Mouse (Mus musculus) kidney, embryonic 14.5 days (tissue): Measurements from ENCODE around the gene Nell2. TPM values are rescaled to one million over a fixed set of nuclear protein-coding genes. Genes with fewer than 3 reads are reported as not detected.

Experiments used
- ATAC-seq: fragments of 200-750 bp; cut with Nextera tagmentation; 2 replicates; pipeline ENCODE4 v1.8.0; 2017; ENCODE audit warnings: moderate number of reproducible peaks, mild to moderate bottlenecking, moderate TSS enrichment, moderate library complexity; ENCODE audit not compliant: low FRiP score, low TSS enrichment
- H3K27ac ChIP-seq: fragments of 300-500 bp; sonication (generic); 2 replicates; pipeline ENCODE4 v1.5.1; 2014; ENCODE audit warnings: low read depth, mild to moderate bottlenecking, low read length, moderate library complexity, mixed read lengths
- H3K27me3 ChIP-seq: fragments of 300-500 bp; sonication (generic); 2 replicates; pipeline ENCODE4 v1.6.1; 2014; ENCODE audit warnings: mild to moderate bottlenecking, low read length; ENCODE audit not compliant: control insufficient read depth, insufficient read depth
- H3K36me3 ChIP-seq: fragments of 300-500 bp; sonication (generic); 2 replicates; pipeline ENCODE4 v1.6.1; 2014; ENCODE audit warnings: low read length, mixed read lengths; ENCODE audit not compliant: control insufficient read depth, insufficient read depth
- H3K4me1 ChIP-seq: fragments of 300-500 bp; sonication (generic); 2 replicates; pipeline ENCODE4 v1.6.1; 2014; ENCODE audit warnings: low read length, mixed read lengths; ENCODE audit not compliant: control insufficient read depth, insufficient read depth
- H3K4me2 ChIP-seq: fragments of 300-500 bp; sonication (generic); replicated peaks from 2 replicates; pipeline ENCODE4 v1.6.1; 2014; ENCODE audit warnings: low read depth, mild to moderate bottlenecking, low read length
- H3K4me3 ChIP-seq: fragments of 300-500 bp; sonication (generic); 2 replicates; pipeline ENCODE4 v1.5.1; 2014; ENCODE audit warnings: mild to moderate bottlenecking, low read length
- H3K9ac ChIP-seq: fragments of 300-500 bp; sonication (generic); 2 replicates; pipeline ENCODE4 v1.6.1; 2014; ENCODE audit warnings: low read depth, mild to moderate bottlenecking, low read length, moderate library complexity
- H3K9me3 ChIP-seq: fragments of 300-500 bp; sonication (generic); 2 replicates; pipeline ENCODE4 v1.6.1; 2016; ENCODE audit warnings: low read length; ENCODE audit not compliant: control insufficient read depth
- WGBS: fragments of 180-500 bp; shearing (Covaris S2); extraction: QIAGEN DNeasy Blood & Tissue Kit; methylation state at CpG from one replicate; pipeline ENCODE4 v1.1.7; 2014; 5-methylcytosine and 5-hydroxymethylcytosine counted together
- polyA plus RNA-seq: library from polyadenylated mRNA; unstranded; fragments of >200 nt; fragmentation: Nextera tagmentation; extraction: Ambion mirVana; gene quantifications from 2 replicates; pipeline ENCODE4 v1.2.1, GENCODE M21; 2014

Gene Nell2
- polyA plus RNA-seq, 1 experiment from 2014 or later: 11.2 TPM

DNA sequence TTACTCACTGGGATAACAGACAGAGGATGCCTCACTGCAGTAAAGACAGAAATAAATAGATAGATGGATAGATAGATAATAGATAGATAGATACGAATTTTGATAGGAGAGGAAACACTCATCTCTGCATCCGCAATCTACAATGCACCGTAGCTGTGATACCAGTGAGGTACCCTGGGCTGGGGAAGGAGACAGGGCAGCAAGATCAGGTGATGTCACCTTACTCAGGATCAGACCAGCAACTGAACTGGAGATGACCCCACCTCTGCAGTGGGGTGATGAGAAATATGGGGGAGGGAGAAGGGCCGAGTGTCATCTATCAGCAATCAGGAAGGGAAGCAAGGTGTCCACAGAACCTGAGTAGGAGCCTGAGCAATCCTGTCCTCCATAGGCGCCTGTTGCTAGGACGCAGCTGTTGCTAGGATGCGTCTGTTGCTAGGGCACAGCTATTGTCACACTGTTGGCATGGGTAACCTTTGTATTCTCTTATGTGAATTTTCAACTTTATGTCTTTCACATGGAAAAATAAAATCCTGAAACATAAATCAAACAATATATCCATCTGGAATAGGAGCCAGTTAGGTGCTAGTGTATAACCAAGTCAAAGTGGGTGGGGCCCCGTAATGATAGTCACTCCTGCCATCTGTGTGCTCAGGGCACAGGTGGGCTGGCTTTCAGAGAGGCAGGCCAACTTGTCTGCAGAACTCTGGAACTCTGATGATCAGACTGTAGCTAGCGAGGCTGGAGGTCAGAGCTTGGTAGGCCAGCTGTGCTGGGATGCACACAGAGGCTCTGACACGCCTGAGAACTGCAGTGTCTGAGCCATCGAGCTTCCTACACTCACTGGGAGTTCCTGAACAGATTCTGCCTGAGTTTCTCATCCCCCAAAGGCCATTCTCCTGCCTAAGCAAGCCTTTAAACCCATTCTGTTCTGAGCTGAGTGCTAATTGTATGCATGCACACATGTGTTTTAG lies 193.7 kb downstream of the Nell2 start:
- H3K9me3 ChIP-seq: no peaks in the 10 kb centered on the region
- H3K36me3 ChIP-seq: no peaks in the 10 kb centered on the region
- H3K4me3 ChIP-seq: no peak overlapping the region
- H3K4me2 ChIP-seq: no peak overlapping the region
- H3K9ac ChIP-seq: no peak overlapping the region
- no peaks in the 10 kb centered on the region for H3K4me1 ChIP-seq
- no peaks in the 10 kb centered on the region for H3K27me3 ChIP-seq
- ATAC-seq: no peak
- no peak overlapping the region for H3K27ac ChIP-seq
- WGBS: 86% methylated on average over 11 of the region's 11 CpGs

DNA sequence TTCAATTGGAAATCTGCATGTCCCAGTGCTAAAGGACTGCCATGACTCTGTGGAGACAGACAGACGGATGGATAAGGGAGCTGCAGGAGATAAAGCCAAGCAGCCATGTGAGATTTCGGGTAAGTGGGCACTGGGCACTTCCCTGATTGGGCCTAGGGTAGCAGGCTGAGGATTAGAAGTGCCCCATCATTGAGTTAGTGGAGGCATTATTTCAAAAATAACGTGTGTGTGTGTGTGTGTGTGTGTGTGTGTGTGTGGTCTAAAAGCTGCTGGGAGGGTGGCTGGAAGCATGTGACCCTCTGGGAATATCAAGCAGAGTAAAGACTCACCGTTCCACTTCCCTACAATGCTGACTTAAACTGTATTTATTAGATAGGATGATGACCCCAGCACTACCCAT lies 195.1 kb downstream of the Nell2 start:
- 66% methylated on average over 4 of the region's 4 CpGs for WGBS
- H3K4me3 ChIP-seq: no peak overlapping the region
- no peak overlapping the region for H3K27ac ChIP-seq
- no peaks in the 10 kb centered on the region for H3K27me3 ChIP-seq
- H3K9ac ChIP-seq: no peak overlapping the region
- no peak for ATAC-seq
- no peak overlapping the region for H3K4me2 ChIP-seq
- H3K36me3 ChIP-seq: no peaks in the 10 kb centered on the region
- no peaks in the 10 kb centered on the region for H3K9me3 ChIP-seq
- H3K4me1 ChIP-seq: no peaks in the 10 kb centered on the region

DNA sequence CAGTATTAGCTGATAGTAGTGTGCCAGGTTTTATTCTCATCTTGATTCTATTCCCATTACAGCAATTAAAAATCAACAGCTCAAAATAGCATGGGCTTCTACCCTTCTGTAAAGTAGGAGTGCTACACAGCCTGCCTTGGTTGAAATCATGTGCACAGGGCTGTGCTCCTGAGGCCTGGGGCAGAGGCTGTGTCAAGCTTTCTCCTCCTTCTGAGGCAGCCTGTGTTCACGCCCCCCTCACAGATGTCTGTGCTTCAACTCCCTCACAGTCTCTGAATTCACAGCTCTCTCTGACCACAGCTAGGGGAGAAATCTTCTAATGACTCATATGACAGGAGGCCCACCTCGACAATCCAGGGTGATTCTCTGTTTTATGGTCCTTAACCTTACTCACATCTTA lies 197.4 kb downstream of the Nell2 start:
- no peak overlapping the region for H3K27ac ChIP-seq
- no peaks in the 10 kb centered on the region for H3K4me1 ChIP-seq
- H3K9ac ChIP-seq: no peak overlapping the region
- no peaks in the 10 kb centered on the region for H3K27me3 ChIP-seq
- ATAC-seq: no peak
- no peaks in the 10 kb centered on the region for H3K36me3 ChIP-seq
- H3K9me3 ChIP-seq: no peaks in the 10 kb centered on the region
- H3K4me2 ChIP-seq: no peak overlapping the region
- no peak overlapping the region for H3K4me3 ChIP-seq
- WGBS: 33% methylated on average over 2 of the region's 2 CpGs

DNA sequence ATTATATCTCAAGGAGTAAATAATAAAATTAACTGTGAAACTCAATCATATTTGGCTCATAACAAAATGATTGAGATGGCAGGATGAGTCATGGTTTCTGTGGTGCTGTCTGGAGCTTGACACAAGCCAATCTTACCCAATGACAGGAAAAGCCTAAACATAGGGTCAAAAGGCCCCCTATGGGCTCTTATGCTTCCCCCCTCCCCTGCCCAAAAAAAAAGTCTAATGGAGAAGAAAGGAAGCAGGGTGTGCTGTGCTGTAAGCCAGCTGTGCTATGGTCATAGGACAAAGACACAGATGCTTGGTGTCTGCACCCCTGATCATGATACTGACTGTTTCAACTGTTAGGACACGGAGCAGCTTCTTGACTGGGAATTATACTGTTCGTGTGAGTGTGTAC lies 205.6 kb downstream of the Nell2 start:
- Histone ChIP-seq H3K27ac (no peak overlapping the region), H3K4me1 (no peaks in the 10 kb centered on the region), H3K9ac (no peak overlapping the region), H3K4me3 (no peak overlapping the region), H3K4me2 (no peak overlapping the region), H3K36me3 (no peaks in the 10 kb centered on the region), H3K9me3 (no peaks in the 10 kb centered on the region), H3K27me3 (no peaks in the 10 kb centered on the region)
- 97% methylated on average over 2 of the region's 2 CpGs for WGBS
- no peak for ATAC-seq

DNA sequence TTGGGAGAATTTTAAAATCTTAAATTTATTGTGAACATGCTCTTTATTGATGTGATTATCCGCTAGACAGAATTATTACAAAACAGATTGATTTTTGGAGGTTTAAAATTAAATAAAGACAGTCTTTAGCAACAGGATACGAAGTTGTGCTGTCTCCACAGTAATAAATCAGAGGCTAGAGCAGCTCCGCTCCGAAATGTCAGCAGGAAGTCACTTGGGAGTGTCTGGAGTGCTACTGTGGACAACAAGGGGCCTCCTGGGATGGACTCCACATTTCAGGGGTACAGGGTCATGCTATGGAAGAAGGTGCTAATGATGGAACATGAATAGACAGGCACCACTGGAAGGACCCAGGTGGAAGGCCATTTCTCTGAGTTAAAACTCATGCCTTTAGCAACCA lies 211.7 kb downstream of the Nell2 start:
- Histone ChIP-seq H3K9me3 (no peaks in the 10 kb centered on the region), H3K4me2 (no peak overlapping the region), H3K36me3 (no peaks in the 10 kb centered on the region), H3K27ac (no peak overlapping the region), H3K27me3 (no peaks in the 10 kb centered on the region), H3K4me1 (peaks cover 14% of the 10 kb centered on the region; the same call in 1 of the 2 replicates), H3K4me3 (no peak overlapping the region), H3K9ac (no peak overlapping the region)
- no peak for ATAC-seq
- WGBS: 29% methylated on average over 4 of the region's 4 CpGs

DNA sequence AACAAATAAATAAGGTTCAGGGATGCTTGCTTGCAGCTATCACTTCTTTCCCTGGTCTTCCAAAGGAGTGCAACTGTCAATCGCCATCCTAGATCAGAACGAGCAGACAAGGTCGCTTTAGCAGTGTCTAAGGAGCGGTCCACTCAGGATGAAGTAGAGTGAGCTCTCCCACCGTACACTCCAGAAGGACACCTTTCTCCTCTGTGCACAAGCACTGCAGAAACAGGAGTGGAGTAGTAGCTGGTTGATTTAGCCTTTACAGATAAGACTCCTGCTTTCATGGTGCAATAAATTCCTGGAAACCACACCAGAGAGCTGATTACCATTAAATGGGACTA lies 213.6 kb downstream of the Nell2 start:
- Histone ChIP-seq H3K9me3 (no peaks in the 10 kb centered on the region), H3K4me3 (no peak overlapping the region), H3K36me3 (no peaks in the 10 kb centered on the region), H3K4me1 (peaks cover 14% of the 10 kb centered on the region; the same call in 1 of the 2 replicates), H3K27ac (no peak overlapping the region), H3K9ac (no peak overlapping the region), H3K27me3 (no peaks in the 10 kb centered on the region), H3K4me2 (no peak overlapping the region)
- no peak for ATAC-seq
- 88% methylated on average over 5 of the region's 5 CpGs for WGBS

DNA sequence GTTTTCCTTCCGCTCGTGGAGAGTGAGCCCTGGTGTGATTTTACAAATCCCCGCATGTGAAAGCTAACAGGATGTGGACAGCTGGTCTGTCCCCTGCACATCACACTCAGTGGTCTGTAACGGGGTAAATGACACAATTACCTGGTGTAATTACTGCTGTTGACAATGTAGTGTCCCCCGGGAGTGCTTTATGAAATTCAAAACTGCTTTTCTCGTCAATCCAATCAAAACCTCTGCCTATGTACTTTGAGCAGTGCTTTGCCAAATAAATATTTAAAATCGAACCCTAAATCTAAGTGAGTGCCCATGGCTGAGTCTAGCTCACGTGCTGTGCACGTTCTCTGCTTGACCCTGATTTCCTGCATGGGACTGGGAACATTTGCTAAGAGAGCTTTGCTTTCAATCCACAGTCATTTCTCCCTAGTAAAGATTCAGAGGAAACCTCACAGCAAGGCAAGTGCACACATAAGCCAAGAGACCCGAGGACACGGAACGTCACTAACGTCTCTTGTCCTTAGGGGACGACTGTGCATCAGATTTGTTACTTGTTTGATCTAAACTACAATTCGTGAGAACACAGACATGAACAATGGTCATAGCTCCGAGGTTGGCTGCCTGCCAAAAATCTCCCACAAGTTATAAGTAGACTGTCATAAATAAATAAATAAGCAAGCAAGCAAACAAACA lies 214.1 kb downstream of the Nell2 start:
- no peaks in the 10 kb centered on the region for H3K27me3 ChIP-seq
- no peaks in the 10 kb centered on the region for H3K9me3 ChIP-seq
- H3K36me3 ChIP-seq: no peaks in the 10 kb centered on the region
- no peak overlapping the region for H3K9ac ChIP-seq
- H3K4me1 ChIP-seq: peaks cover 14% of the 10 kb centered on the region; the same call in 1 of the 2 replicates
- ATAC-seq: no peak
- no peak overlapping the region for H3K4me2 ChIP-seq
- 40% methylated on average over 16 of the region's 16 CpGs for WGBS
- H3K4me3 ChIP-seq: no peak overlapping the region
- no peak overlapping the region for H3K27ac ChIP-seq

DNA sequence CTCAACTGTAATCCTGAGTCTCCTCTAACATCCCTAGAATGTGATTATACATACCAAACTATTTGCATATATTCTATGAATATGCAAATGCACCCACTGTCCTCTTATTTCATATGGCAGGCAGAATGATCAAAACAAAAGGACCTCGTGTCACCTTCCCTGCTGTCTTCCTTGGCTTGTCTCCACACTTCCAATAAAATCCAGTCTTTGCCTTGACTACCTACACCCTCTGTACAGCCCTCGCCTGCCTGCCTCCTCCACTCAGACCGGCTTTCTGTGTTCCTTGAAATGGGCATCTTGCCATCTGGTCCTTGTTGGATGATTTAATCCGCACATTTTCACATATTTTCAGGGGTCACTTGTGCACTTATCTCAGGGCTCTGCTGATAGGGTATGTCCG lies 215.1 kb downstream of the Nell2 start:
- 73% methylated on average over 5 of the region's 5 CpGs for whole genome bisulfite sequencing
- H3K36me3 ChIP-seq: no peaks in the 10 kb centered on the region
- ATAC-seq: no peak
- no peaks in the 10 kb centered on the region for H3K27me3 ChIP-seq
- no peaks in the 10 kb centered on the region for H3K9me3 ChIP-seq
- no peak overlapping the region for H3K9ac ChIP-seq
- no peak overlapping the region for H3K4me3 ChIP-seq
- H3K4me1 ChIP-seq: peaks cover 14% of the 10 kb centered on the region; the same call in 1 of the 2 replicates
- no peak overlapping the region for H3K27ac ChIP-seq
- no peak overlapping the region for H3K4me2 ChIP-seq

DNA sequence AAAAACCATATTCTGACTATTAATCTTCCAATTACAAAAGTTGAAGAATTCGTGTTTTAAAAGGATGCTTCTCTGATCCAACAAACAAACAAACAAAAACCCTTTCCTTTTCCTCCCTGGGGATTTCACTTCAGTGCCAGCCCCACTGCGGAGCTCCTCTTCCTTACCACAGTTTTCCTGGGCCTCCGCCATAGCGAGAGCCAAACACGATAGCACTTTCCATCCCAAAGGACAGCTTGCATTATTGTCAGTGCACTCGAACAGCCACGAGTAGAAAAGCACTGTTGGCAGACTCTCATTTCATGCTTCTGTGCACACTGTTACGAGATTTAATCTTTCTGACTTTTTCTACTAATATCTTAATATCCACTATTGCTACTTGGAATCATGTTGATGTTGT lies 224.3 kb downstream of the Nell2 start:
- no peak for ATAC-seq
- Histone ChIP-seq H3K9me3 (no peaks in the 10 kb centered on the region), H3K4me1 (no peaks in the 10 kb centered on the region), H3K4me3 (no peak overlapping the region), H3K36me3 (no peaks in the 10 kb centered on the region), H3K4me2 (no peak overlapping the region), H3K9ac (no peak overlapping the region), H3K27me3 (no peaks in the 10 kb centered on the region), H3K27ac (no peak overlapping the region)
- 77% methylated on average over 8 of the region's 8 CpGs for WGBS
